Mouse (Mus musculus) left cerebral cortex, adult 9 months (tissue): ENCODE measurements at regions not wholly inside any gene's neighbourhood (a gene's known extent, or its start where the extent isn't known, plus 50 kb on each side); places are given as distances from the start of the nearest gene placed in this dataset.

ENCODE experiments used
- DNase-seq, 2 experiments: peaks; one replicate each; pipeline ENCODE4 v3.0.0; 2022; ENCODE audit warnings: low spot score in 2 of 2

DNA sequence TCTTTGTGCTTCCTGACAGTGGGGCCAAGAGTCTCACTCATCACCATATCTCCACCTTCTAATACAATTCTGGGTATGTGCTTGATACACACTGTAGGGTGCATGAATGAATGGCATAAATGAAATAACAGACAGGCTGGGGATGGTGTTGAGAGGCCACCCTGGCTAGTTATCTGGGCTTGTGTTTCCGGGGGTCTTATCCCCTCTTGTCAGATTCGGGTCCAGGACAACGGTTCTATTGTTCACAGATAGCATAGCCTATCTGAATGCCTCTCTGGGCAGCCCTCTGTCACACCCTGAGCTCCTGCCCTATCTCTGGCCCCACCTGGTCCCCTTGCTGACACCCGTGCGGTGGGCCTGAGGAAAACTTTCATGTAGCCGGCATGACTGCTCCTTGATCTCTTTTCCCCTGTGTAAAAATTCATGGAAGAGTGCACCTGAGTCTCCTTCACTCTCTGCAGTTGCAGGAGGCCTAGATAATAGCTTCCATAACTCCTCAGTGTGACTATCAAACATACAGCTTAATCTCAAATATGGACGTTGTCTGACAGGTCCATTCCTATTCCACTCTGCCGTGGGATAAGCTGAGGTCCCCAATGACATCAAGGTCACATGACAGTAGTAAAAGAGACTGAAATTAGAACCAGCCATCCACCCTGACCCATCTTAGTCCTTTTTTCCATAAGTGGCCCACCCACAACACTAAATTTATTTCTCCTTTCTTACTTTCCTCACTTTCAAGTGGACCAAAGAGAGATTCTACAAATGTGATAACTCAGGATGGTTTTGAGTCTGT lies 1298.4 kb upstream of the A1bg start:
- DNase-seq = no peak

GRCm38 (mm10) chr15:62220620-62221019 lies 1297.8 kb upstream of the A1bg start:
- DNase-seq = no peak

GRCm38 (mm10) chr15:62219934-62220540 lies 1297.2 kb upstream of the A1bg start:
- DNase-seq = no peak

DNA sequence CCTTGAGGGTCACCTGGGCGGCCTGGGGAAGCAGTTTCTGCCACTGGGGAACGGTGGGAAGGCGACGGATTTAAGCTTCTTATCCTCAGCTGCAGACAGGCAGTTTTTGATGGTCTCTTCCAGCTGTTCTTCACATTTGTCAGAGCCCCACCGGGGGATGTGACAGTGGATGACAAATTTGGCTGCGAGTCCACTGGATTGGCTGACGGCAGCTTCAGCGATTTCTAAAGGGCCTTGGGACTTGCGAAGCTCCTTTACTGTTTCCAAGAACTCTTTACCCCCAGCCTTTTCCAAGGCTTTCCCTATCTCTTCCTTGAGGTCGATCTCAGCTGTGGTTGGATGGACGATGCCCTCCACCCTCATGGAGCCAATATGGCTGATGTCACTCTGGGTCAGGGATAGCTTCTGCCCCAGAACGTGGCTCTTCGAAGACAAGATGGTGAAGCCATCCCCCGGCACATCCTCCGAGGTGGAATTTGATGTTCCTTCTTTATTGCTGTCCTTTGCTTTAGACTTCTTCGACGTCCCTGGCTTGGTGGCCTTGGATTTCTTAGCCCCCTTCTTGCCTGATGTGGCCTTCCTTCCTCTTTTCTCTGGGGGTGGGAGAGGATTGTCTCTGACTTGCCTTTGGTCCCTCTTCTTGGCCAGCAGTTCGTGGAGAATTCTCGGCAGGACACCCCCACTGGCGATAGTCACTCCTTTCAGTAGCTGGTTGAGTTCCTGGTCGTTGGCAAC lies 1295.7 kb upstream of the A1bg start:
- DNase-seq = no peak

DNA sequence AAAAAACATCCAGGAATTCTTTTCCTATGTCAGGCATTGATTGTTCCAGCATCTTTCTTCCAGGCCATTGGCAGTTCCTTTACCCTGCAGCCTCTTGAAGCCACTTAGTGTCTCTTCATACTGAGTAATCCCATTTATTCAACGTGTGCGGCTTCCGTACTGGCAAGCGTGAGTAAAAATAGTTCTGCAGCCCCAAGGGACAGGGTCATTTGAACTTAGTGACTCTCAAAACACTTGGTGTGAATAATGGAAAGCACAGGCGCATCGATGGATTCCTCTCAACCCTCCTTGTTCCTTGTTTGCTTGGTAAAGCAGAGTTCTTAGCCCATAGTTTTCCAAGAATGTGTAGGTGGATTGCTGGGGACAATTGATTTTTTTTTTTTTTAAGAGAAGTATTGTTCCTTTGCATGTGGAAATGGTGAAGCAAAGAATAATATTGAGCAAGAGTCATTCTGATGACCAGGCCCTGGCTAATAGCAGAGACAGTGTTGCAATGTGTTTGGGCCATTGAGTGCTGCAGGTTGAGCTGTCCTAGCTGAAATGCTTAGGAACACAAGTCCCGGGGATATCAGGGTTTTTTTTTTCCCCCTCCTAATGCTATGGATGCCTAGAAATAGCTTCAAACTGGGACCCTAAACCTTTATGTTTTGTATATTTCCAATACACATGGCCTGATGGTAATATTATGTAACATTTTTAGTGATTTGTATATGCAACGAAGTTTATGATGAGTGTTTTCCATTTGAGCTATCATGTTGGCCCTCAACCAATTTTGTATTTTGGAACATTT lies 1294.1 kb upstream of the A1bg start:
- DNase-seq = no peak

DNA sequence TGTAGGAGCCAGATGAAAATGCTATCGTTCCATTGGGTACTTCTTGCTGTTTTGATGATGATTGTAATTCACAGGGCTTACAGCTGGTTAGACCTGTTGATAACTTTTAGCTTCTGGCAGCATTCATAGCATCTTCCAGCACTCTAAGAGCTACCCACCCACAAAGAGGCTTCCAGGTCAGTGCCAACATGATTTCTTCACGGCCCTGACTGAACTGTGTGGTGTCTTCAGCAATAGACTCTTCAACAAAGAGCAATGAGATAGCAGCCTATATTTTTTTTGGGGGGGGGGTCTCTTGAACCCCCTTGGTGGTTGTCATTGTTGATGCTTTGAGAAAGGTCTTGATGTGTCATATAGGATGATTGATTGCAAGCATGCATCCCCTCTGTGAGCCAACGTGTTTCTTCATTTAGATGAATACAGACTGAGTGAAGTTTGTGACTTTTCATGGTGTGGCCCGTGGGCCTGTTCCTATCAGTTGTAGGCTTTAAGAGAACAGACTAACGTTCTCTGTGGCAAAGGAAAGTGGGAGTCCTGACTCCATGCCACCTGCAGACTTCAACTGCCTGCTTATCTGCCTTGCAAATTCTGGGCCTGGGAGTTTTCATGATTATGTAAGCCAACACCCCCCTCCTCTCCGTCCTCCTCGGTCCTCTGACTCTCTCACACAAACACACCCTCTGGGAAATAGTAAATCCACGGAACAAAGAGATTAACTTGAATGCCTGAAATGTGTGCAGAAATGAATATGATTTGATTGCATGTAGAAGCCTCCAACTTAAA lies 1293.0 kb upstream of the A1bg start:
- DNase-seq = no peak

GRCm38 (mm10) chr15:62214300-62214699 lies 1291.5 kb upstream of the A1bg start:
- DNase-seq = no peak

DNA sequence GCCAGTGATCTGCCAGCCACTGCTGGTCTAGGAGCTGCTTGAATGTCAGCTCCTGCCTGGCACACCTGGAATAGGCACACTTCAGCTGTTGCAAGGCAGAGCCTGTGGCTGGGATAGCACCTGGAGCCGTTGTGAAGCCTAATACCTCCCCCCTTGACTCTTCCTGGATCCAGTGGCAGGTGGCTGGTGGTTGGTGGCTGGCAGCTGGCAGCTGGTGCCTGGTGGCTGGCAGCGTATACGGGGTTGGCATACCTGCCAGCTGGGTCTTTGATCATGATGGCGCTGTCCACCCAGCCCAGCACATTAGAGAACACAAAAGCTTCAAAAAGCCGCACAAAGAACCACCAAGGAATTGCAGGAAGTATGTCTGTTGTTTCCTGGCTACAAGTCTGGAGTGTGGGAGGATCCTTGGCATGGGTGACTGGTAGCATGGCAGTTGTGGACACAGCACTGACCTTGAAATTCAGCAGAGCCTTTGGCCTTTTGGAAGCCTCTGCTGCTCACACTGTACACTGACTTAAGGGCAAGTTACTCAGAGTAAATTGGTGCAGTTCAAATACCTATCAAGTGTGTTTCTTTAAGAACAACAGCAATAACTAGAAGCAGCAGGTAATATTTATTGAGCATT lies 1289.6 kb upstream of the A1bg start:
- DNase-seq = no peak

DNA sequence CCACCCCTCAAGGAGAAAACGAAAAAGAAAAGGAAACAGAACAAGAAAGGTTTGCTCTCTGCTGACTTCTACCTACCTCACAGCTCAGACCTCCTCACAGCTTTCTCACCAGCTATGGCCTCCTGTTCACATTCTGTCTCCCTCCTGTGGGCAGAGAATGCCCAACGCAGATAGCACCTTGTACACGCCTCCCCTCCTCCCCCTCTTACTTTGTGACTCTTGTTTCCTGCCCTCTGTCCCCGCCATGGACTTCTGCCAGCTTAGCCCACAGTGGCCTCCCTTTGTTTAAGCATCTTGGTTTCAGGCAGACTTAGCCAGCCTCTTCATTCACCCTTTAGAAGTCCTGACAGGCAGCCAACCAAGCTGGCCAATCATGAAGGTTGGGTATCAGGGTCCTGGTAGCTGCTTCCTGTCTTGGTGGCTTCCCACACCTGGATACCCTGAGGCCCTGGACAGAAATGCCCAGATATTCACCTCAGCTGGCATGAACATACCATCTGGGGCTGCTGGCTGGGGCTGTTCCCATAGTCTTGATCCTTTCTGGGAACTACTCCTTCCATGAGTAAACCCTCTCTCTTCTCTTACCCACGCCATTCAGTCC lies 1287.2 kb upstream of the A1bg start:
- DNase-seq = no peak

DNA sequence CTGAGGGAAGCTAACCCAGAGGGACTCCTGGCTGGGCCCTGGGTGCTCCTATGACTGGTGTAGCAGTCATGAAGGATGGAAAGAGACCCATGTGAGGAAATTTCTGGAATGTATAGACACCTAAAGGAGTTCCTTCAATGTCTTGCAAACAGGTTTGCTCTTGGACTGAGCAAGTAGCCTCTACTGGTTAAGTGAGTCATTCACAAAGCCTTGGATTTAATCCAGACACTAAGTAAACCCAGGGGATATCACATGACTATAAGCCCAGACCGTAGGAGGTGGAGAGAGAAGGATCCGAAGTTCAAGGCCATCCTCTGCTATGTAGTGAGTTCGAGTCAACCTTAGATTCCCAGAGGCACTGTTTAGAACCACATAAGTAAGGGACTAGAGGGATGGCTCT lies 1286.5 kb upstream of the A1bg start:
- DNase-seq = no peak

DNA sequence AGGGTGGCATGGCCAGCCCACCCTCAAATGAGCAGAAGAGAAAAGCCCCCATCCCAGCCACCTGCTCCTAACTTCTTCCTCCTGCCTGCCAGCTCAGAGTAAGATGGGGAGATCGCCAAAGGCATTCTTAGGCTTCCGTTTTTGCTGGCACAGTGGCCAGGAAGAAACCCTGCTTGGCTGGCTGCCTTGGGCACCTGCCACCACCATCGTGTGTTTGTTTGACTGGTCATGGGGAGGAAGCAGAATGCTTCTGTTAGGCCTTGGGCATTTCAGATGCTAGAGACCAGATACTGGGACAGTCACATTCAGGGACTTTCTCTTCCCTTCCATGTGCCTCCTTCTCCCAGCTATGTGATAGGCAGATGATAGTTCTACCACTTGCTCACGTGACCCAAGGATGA lies 1283.7 kb upstream of the A1bg start:
- DNase-seq = peak in 1 of 2 experiments; percentile 11

DNA sequence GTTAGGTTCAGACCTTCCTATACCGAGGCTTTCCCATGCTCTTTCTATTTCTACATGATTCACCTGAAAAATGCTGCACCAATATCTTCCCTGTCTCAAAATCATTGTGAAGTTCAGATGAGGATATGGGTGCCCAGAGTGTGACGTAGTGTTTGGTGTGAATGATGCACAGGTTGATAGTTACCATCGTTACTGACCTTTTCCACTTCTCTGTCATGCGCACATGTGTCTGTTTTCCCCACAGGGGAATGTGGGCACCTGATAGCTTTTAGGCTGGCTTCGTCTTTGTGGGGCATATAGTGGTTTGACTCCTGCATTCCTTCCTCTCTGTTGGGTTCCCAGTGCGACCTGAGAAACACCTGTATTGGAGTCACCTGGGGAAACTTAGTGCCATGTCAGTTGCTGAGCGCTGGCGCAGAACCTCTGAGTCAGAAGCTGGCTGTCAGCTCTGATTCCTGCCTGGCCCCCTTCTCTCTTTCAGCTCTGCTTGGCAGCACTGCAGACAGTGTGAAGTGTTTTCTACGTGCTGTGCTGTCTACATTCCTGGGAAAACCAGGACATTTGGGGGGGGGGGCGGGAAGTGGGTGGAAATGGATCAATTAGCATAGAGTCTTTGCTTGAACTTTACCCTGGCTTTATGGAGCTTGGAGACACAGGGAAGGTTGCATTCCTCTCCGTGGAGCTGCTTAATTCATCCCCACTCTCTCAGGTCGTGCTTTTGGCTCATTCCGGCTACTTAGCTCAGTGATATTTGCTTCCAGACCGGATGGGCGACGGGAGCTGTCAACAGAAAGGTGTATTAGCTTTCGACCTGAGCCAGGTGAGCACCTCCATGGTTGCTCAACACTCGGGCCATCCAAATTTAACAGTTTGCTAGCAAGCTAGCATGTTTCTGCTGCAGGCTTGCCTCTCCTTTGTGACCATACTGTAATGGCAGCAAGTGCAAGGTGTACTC lies 1281.4 kb upstream of the A1bg start:
- DNase-seq = no peak

GRCm38 (mm10) chr15:62202781-62203375 lies 1280.1 kb upstream of the A1bg start:
- DNase-seq = no peak

GRCm38 (mm10) chr15:62198721-62199120 lies 1275.9 kb upstream of the A1bg start:
- no peak for DNase-seq

DNA sequence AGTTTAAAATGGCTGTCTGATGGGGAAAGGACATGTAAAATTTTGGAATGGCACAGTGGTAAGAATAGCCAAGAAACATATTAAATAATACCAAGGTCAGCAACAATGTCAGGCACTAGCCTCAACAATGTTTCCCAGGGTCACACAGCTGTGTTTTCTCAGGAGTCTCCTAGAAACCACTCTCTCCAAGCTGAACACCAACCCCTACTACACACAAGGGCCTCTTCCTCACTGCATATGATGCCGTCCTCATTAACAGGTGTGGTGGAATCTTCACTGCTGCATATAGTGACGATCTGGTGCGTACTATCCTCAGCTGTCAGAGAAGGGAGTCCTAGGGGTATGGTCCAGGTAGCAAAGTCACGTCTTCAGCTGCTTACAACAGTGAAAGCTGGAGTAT lies 1275.4 kb upstream of the A1bg start:
- DNase-seq = no peak

- no peak for DNase-seq
Observed at GRCm38 (mm10) chr15:62195440-62195839, 1272.6 kb upstream of the A1bg start.

DNA sequence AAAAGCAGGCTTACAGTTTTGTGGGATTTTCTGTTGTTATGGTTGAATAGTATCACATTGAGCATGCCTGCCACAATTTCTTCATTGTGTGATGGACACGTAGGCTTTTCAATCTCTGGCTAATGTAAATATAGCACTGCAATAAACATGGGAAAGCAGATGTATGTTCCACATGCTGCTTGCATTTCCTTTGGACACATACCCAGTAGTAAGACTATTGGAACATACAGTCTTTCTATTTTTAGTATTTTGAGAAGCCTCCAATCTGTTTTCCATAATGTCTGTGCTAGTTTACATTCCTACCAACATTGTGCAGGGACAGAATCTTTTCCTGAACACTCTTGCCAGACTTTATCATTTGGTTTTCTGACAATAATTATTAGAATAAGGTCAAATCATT lies 1269.9 kb upstream of the A1bg start:
- DNase-seq = no peak

DNA sequence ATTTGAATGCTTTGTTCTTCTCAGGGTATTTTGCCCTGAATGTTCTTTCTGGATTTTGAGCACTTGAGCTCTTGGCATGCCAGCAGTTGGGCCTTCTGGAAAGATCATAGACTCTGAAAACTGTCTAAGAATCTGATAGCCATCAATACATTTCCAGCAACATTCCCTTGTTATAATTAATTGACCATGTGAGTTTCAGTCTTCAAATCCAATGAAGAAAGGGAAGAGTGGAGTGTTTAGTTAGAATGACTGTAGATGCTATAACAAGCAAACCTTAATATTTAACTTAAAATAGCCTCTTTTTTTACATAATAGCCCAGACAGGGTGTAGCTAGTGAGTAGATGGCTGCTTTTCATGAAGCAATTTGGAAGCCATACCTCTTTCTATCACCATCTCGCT lies 1268.8 kb upstream of the A1bg start:
- no peak for DNase-seq
